Mouse (Mus musculus): ENCODE data around the gene Adgrv1. TPM values are rescaled to one million over a fixed set of nuclear protein-coding genes. Genes with fewer than 3 reads are reported as not detected.

Gene Adgrv1
- polyA plus RNA-seq, 2 experiments, result 0.08 to 0.24 TPM

DNA sequence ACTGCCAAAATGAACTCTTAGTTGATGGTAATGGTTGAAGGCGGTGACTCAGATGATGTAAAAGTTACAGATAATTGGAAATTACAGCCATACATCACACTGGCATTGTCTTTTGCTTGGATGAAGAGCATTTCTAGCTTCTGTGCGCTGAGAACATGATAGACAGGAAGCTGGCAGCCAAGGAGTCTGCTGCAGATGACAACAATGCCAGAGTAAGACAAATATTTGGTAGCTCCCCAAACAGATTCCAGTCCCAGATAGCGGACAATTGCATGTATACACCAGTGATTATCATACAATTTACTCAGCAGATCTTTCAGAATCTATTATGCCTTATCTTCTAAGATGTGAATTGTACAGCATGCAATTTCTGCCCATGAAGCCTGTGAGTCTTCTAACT, 409.2 kb downstream of the Adgrv1 start:
- TF ChIP-seq EP300 (IDR thresholded peaks at IDR 0.05; ENCODE audit: low read depth), result no peak
- no peak for TF ChIP-seq CTCF (IDR thresholded peaks at IDR 0.05; ENCODE audit: low read depth)
- ATAC-seq (ENCODE audit: insufficient read depth) (no peak), DNase-seq (ENCODE audit: low read depth in 3 of 3, low spot score in 3 of 3) (no peak)
- Histone ChIP-seq H3K36me3 (replicated peaks; ENCODE audit: control insufficient read depth, insufficient read depth, low read depth) (no peaks in the 10 kb centered on the region), H3K27me3 (ENCODE audit: control insufficient read depth, insufficient read depth, low read length) (no peaks in the 10 kb centered on the region), H3K9me3 (ENCODE audit: control insufficient read depth, low read length) (no peaks in the 10 kb centered on the region), H3K4me1 (replicated peaks; ENCODE audit: control insufficient read depth in 2 of 2, insufficient read depth in 2 of 2, low read length in 1 of 2) (no peaks in the 10 kb centered on the region), H3K27ac (no peak overlapping the region), H3K4me3 (ENCODE audit: insufficient read depth in 1 of 2, low read depth in 2 of 2, low read length in 2 of 2) (no peak overlapping the region), H3K4me2 (ENCODE audit: low read depth) (no peak overlapping the region), H3K9ac (replicated peaks) (no peak overlapping the region)
- 46% methylated on average over 3 of the region's 3 CpGs for WGBS (ENCODE audit: insufficient replicate concordance)

DNA sequence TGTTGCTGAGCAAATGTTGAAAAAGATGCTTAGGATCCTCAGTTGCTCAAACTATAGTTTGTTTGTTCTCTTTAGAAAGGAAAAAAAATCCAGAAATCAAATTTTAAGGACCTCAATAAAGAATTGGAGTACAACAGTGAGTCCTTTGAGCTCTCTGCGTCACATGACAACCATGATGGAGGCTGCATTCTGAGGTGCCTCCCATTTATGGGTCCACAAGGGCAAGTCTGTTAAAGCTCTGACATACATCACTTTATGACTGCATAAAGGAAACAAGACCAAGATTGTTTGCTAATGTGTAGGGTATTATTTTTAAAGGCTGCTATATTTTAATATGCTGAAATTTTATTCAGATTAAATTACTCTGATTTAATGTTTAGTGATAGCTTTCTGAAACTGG, 410.6 kb downstream of the Adgrv1 start:
- no peaks in the 10 kb centered on the region for H3K9me3 ChIP-seq (ENCODE audit: control insufficient read depth, low read length)
- TF ChIP-seq EP300 (IDR thresholded peaks at IDR 0.05; ENCODE audit: low read depth) (no peak), CTCF (IDR thresholded peaks at IDR 0.05; ENCODE audit: low read depth) (no peak)
- no peak overlapping the region for H3K4me2 ChIP-seq (ENCODE audit: low read depth)
- H3K36me3 ChIP-seq (replicated peaks; ENCODE audit: control insufficient read depth, insufficient read depth, low read depth), result no peaks in the 10 kb centered on the region
- no peak overlapping the region for H3K9ac ChIP-seq (replicated peaks)
- no peak overlapping the region for H3K4me3 ChIP-seq (ENCODE audit: insufficient read depth in 1 of 2, low read depth in 2 of 2, low read length in 2 of 2)
- H3K4me1 ChIP-seq (replicated peaks; ENCODE audit: control insufficient read depth in 2 of 2, insufficient read depth in 2 of 2, low read length in 1 of 2), result no peaks in the 10 kb centered on the region
- no peaks in the 10 kb centered on the region for H3K27me3 ChIP-seq (ENCODE audit: control insufficient read depth, insufficient read depth, low read length)
- ATAC-seq (ENCODE audit: insufficient read depth), result no peak
- H3K27ac ChIP-seq, result no peak overlapping the region
- no peak for DNase-seq (ENCODE audit: low read depth in 3 of 3, low spot score in 3 of 3)
- 69% methylated on average over 1 of the region's 1 CpGs for WGBS (ENCODE audit: insufficient replicate concordance)

DNA sequence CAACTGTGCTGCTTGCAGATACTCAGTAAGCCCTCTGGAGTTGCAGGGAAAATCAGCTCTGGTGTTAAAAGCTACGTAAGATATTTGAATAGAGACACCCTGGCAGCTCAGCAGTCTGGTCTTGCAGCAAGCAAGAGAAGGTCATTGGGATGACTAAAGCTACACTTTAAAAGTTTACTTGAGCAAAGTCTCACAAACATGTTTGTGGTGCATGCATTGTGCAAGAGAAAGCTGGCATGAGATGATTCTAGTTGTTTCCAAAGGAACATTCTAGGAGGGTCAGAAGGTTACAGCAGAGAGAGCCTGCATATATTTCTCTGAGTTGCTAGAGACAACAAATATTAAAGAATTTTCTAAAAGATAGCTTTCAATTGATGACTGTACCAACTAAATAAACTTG, 421.5 kb downstream of the Adgrv1 start:
- Histone ChIP-seq H3K9ac (replicated peaks) (no peak overlapping the region), H3K27ac (no peak overlapping the region), H3K4me1 (replicated peaks; ENCODE audit: control insufficient read depth in 2 of 2, insufficient read depth in 2 of 2, low read length in 1 of 2) (no peaks in the 10 kb centered on the region), H3K9me3 (ENCODE audit: control insufficient read depth, low read length) (no peaks in the 10 kb centered on the region), H3K36me3 (replicated peaks; ENCODE audit: control insufficient read depth, insufficient read depth, low read depth) (no peaks in the 10 kb centered on the region), H3K4me2 (ENCODE audit: low read depth) (no peak overlapping the region), H3K4me3 (ENCODE audit: insufficient read depth in 1 of 2, low read depth in 2 of 2, low read length in 2 of 2) (no peak overlapping the region), H3K27me3 (ENCODE audit: control insufficient read depth, insufficient read depth, low read length) (no peaks in the 10 kb centered on the region)
- WGBS (ENCODE audit: insufficient replicate concordance), result 62% methylated on average over 1 of the region's 1 CpGs
- no peak for ATAC-seq (ENCODE audit: insufficient read depth)
- TF ChIP-seq CTCF (IDR thresholded peaks at IDR 0.05; ENCODE audit: low read depth) (no peak), EP300 (IDR thresholded peaks at IDR 0.05; ENCODE audit: low read depth) (no peak)
- no peak for DNase-seq (ENCODE audit: low read depth in 3 of 3, low spot score in 3 of 3)

DNA sequence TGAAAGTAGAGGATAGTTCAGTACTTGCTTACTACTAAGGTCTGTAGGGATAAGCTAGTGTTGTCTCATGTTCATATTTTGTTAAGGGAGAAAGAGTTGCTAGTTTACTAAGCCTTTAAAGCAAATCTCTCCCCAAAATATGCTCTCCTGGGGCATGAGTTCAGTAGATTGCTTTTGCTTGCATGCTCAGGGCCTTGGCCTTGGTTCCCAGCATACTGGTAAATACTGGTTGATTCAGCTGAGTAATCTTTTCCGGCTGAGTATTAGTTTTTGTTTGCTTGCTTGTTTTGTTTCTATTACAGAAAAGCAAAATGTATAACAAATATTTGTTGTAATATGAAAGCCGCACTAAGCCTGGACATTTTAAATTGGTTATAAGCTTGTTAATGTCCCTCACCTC, 422.4 kb downstream of the Adgrv1 start:
- 62% methylated on average over 2 of the region's 2 CpGs for WGBS (ENCODE audit: insufficient replicate concordance)
- TF ChIP-seq EP300 (IDR thresholded peaks at IDR 0.05; ENCODE audit: low read depth), result no peak
- TF ChIP-seq CTCF (IDR thresholded peaks at IDR 0.05; ENCODE audit: low read depth), result no peak
- H3K4me1 ChIP-seq (replicated peaks; ENCODE audit: control insufficient read depth in 2 of 2, insufficient read depth in 2 of 2, low read length in 1 of 2), result no peaks in the 10 kb centered on the region
- no peaks in the 10 kb centered on the region for H3K27me3 ChIP-seq (ENCODE audit: control insufficient read depth, insufficient read depth, low read length)
- DNase-seq (ENCODE audit: low read depth in 3 of 3, low spot score in 3 of 3) (no peak), ATAC-seq (ENCODE audit: insufficient read depth) (no peak)
- no peaks in the 10 kb centered on the region for H3K9me3 ChIP-seq (ENCODE audit: control insufficient read depth, low read length)
- H3K36me3 ChIP-seq (replicated peaks; ENCODE audit: control insufficient read depth, insufficient read depth, low read depth), result no peaks in the 10 kb centered on the region
- no peak overlapping the region for H3K4me2 ChIP-seq (ENCODE audit: low read depth)
- no peak overlapping the region for H3K27ac ChIP-seq
- no peak overlapping the region for H3K4me3 ChIP-seq (ENCODE audit: insufficient read depth in 1 of 2, low read depth in 2 of 2, low read length in 2 of 2)
- no peak overlapping the region for H3K9ac ChIP-seq (replicated peaks)

DNA sequence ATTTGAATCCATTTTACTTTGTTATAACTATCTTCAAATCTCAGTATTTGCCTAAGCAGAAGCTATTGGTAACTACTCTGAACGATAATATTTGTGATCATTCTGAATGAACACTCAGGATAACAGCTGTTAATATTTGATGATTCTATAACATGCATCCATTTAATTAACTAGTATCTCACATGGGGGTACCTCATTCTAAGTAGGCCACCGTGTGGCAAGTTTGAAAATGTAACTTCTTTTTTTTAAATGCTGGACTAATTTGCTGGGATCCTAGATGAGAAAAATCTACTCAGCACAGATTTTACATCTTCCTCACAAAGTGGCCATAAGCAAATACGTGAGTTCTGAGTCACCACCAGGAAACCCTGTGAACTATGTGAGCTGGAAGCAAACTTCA, 423.1 kb downstream of the Adgrv1 start:
- TF ChIP-seq EP300 (IDR thresholded peaks at IDR 0.05; ENCODE audit: low read depth) (no peak), CTCF (IDR thresholded peaks at IDR 0.05; ENCODE audit: low read depth) (no peak)
- Histone ChIP-seq H3K4me1 (replicated peaks; ENCODE audit: control insufficient read depth in 2 of 2, insufficient read depth in 2 of 2, low read length in 1 of 2) (no peaks in the 10 kb centered on the region), H3K36me3 (replicated peaks; ENCODE audit: control insufficient read depth, insufficient read depth, low read depth) (no peaks in the 10 kb centered on the region), H3K27me3 (ENCODE audit: control insufficient read depth, insufficient read depth, low read length) (no peaks in the 10 kb centered on the region), H3K27ac (no peak overlapping the region), H3K4me3 (ENCODE audit: insufficient read depth in 1 of 2, low read depth in 2 of 2, low read length in 2 of 2) (no peak overlapping the region), H3K9ac (replicated peaks) (no peak overlapping the region), H3K4me2 (ENCODE audit: low read depth) (no peak overlapping the region), H3K9me3 (ENCODE audit: control insufficient read depth, low read length) (no peaks in the 10 kb centered on the region)
- DNase-seq (ENCODE audit: low read depth in 3 of 3, low spot score in 3 of 3) (no peak), ATAC-seq (ENCODE audit: insufficient read depth) (no peak)
- WGBS (ENCODE audit: insufficient replicate concordance), result 46% methylated on average over 3 of the region's 3 CpGs
